In genomic region chr8:107582136-107582535, GRCm38 (mm10) we compare ENCODE assay signal across 31 mouse cellular contexts.
"Had no signal": no experiment of that assay in that cellular context is flagged by ENCODE, and none has a peak within 500 bp of the region (broad histone marks: within the 10 kb centered on the region; RNA-seq: fewer than 3 reads in every experiment).

No protein-coding gene starts in this region.

- H3K4me2 ChIP-seq: limb, embryonic 12.5 days; limb, embryonic 13.5 days; limb, embryonic 15.5 days; liver, embryonic 11.5 days; liver, embryonic 12.5 days; liver, embryonic 13.5 days; liver, embryonic 15.5 days; lung, embryonic 14.5 days; lung, embryonic 15.5 days; midbrain, embryonic 11.5 days; midbrain, embryonic 12.5 days; midbrain, embryonic 13.5 days; midbrain, embryonic 15.5 days; neural tube, embryonic 12.5 days had no signal

- H3K4me3 ChIP-seq: limb, embryonic 10.5 days; limb, embryonic 12.5 days; limb, embryonic 13.5 days; limb, embryonic 15.5 days; liver, embryonic 12.5 days; liver, embryonic 13.5 days; liver, embryonic 15.5 days; lung, embryonic 15.5 days; megakaryocyte, embryonic 14.5 days; midbrain, embryonic 10.5 days; midbrain, embryonic 12.5 days; midbrain, embryonic 13.5 days; midbrain, embryonic 15.5 days; myocyte; neural tube, embryonic 12.5 days had no signal

- H3K27me3 ChIP-seq: limb, embryonic 12.5 days; limb, embryonic 13.5 days; limb, embryonic 15.5 days; liver, embryonic 12.5 days; liver, embryonic 13.5 days; liver, embryonic 15.5 days; lung, embryonic 15.5 days; megakaryocyte, embryonic 14.5 days; midbrain, embryonic 12.5 days; midbrain, embryonic 13.5 days; midbrain, embryonic 15.5 days; neural tube, embryonic 12.5 days had no signal

- H3K9ac ChIP-seq: limb, embryonic 12.5 days; limb, embryonic 13.5 days; limb, embryonic 15.5 days; liver, embryonic 12.5 days; liver, embryonic 13.5 days; liver, embryonic 14.5 days; liver, embryonic 15.5 days; liver, postnatal 0 days; lung, embryonic 14.5 days; lung, embryonic 15.5 days; midbrain, embryonic 12.5 days; midbrain, embryonic 13.5 days; midbrain, embryonic 15.5 days; neural tube, embryonic 12.5 days had no signal

- DNase-seq: left cerebral cortex, postnatal 4 days; liver; liver, embryonic 13.5 days; liver, postnatal 0 days; lung, adult 18-20 months; lung, adult 2 months; lung, embryonic 14.5 days; lung, postnatal 10 days; lung, postnatal 14 days; lung, postnatal 36 days; midbrain, embryonic 14.5 days had no signal

- H3K9me3 ChIP-seq: limb, embryonic 10.5 days; limb, embryonic 12.5 days; limb, embryonic 13.5 days; limb, embryonic 15.5 days; liver, embryonic 12.5 days; liver, embryonic 13.5 days; liver, embryonic 15.5 days; lung, embryonic 15.5 days; megakaryocyte, embryonic 14.5 days; midbrain, embryonic 10.5 days; midbrain, embryonic 12.5 days; midbrain, embryonic 13.5 days; midbrain, embryonic 15.5 days; neural tube, embryonic 12.5 days had no signal

- H3K27ac ChIP-seq: limb, embryonic 10.5 days; limb, embryonic 12.5 days; limb, embryonic 13.5 days; limb, embryonic 15.5 days; liver, embryonic 12.5 days; liver, embryonic 13.5 days; liver, embryonic 14.5 days; liver, embryonic 15.5 days; lung, embryonic 15.5 days; macrophage; midbrain, embryonic 10.5 days; midbrain, embryonic 12.5 days; midbrain, embryonic 13.5 days; midbrain, embryonic 15.5 days; neural tube, embryonic 12.5 days had no signal

- ATAC-seq: liver, embryonic 12.5 days; liver, postnatal 0 days; lung, postnatal 0 days; midbrain, embryonic 13.5 days; midbrain, embryonic 15.5 days; midbrain, embryonic 16.5 days had no signal
